Mouse (Mus musculus): ENCODE results near the gene Csk. TPM values are rescaled to one million over a fixed set of nuclear protein-coding genes. Genes with fewer than 3 reads are reported as not detected.

The Csk gene
- not detected in 2 replicates for polyA plus RNA-seq (2012; ENCODE audit: insufficient read depth, insufficient read length, low replicate concordance, missing spikeins)

DNA sequence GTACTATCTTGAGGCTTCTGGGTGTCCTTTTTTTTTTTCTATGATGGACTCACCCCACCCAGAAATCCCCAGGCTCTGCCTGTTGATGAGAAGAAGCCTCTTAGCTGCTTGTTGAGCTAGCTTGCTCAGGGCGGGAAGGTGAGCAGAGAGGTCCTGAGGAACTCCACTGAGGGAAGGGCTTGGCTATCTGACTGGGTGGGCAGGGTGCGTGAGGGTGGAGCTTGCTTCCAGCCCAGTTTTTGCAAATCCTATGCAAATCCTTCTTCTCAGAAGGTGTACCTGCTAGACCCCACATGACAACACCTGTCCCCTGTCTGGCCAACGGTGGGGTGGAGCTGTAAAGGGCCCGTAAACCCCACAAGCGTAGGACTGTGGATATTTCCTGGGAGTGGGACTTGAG, at the start of gene Csk:
Gene Csk, minus strand, starts transcription at position 349 of the 400 bp plus-strand sequence.
- TF ChIP-seq POLR2A (IDR thresholded peaks at IDR 0.05; ENCODE audit: insufficient read depth, low read depth, low read length) (no peak), CTCF (IDR thresholded peaks at IDR 0.05; ENCODE audit: insufficient read depth, low read depth, low read length) (no peak)
- H3K4me3 ChIP-seq (ENCODE audit: insufficient read depth, low read depth, low read length): no peak within 1 kb of the TSS
- H3K4me1 ChIP-seq (ENCODE audit: control insufficient read depth, insufficient read depth, low read length): peaks cover 13% of the 10 kb centered on the region
- no peak within 1 kb of the TSS for H3K27ac ChIP-seq (ENCODE audit: insufficient read depth, low read depth, low read length)
- 79% methylated on average over 5 of the region's 5 CpGs for whole genome bisulfite sequencing

- Histone ChIP-seq H3K4me1 (ENCODE audit: control insufficient read depth, insufficient read depth, low read length) (peaks cover 11% of the 10 kb centered on the region), H3K4me3 (ENCODE audit: insufficient read depth, low read depth, low read length) (no peak overlapping the region), H3K27ac (ENCODE audit: insufficient read depth, low read depth, low read length) (no peak overlapping the region)
- WGBS: 68% methylated on average over 1 of the region's 1 CpGs
- no peak for TF ChIP-seq POLR2A (IDR thresholded peaks at IDR 0.05; ENCODE audit: insufficient read depth, low read depth, low read length)
- TF ChIP-seq CTCF (IDR thresholded peaks at IDR 0.05; ENCODE audit: insufficient read depth, low read depth, low read length): no peak
These were observed 45.2 kb upstream of the Csk start for GRCm38 (mm10) chr9:57698466-57699150.

GRCm38 (mm10) chr9:57697380-57697779, 43.9 kb upstream of the Csk start:
- no peak for TF ChIP-seq CTCF (IDR thresholded peaks at IDR 0.05; ENCODE audit: insufficient read depth, low read depth, low read length)
- no peak for TF ChIP-seq POLR2A (IDR thresholded peaks at IDR 0.05; ENCODE audit: insufficient read depth, low read depth, low read length)
- WGBS: 38% methylated on average over 4 of the region's 4 CpGs
- no peak overlapping the region for H3K27ac ChIP-seq (ENCODE audit: insufficient read depth, low read depth, low read length)
- peaks cover 11% of the 10 kb centered on the region for H3K4me1 ChIP-seq (ENCODE audit: control insufficient read depth, insufficient read depth, low read length)
- H3K4me3 ChIP-seq (ENCODE audit: insufficient read depth, low read depth, low read length): no peak overlapping the region

DNA sequence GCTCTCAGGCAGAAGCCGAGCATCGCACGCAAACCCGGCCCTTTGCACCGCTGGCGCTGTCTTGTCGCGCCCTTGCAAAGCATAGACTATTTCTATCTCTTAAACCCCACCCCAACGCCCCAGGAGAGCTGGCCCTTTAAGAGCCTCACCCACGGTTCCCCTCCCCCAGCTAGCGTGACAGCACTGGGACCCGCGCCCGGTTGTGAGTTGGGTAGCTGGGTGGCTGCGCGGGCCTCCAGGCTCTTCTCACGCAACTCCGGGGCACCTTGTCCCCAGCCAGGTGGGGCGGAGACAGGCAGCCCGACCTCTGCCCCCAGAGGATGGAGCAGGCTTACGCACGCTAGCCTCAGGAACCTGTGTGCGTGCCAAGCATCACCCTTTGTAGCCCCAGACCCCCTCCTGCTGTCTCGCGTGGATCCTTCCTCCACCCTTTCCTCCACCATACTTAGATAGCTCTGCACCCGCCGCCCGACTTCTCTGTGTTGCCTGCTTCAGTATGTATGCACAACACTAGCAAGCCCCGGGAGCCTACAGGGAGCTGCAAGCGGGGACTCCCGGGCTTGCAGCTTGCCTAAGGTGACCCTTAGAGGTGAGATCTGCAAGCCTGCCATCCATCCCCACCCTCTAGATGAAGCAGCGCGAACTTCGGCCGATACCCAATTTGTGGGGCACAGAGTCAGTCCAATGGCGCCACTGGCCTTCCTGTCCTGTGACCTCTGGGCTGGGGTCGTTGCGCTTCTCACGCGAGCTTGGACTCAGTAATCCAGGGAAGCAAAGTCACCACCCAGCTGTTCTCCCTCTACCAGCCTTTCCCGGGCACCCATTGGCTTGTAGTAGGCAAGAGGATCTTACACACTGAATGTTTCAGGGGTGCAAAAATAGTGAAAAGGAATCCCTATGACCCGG, 43.2 kb upstream of the Csk start:
- 2% methylated on average over 42 of the region's 42 CpGs for WGBS
- TF ChIP-seq POLR2A (IDR thresholded peaks at IDR 0.05; ENCODE audit: insufficient read depth, low read depth, low read length) (no peak), CTCF (IDR thresholded peaks at IDR 0.05; ENCODE audit: insufficient read depth, low read depth, low read length) (no peak)
- no peak overlapping the region for H3K27ac ChIP-seq (ENCODE audit: insufficient read depth, low read depth, low read length)

DNA sequence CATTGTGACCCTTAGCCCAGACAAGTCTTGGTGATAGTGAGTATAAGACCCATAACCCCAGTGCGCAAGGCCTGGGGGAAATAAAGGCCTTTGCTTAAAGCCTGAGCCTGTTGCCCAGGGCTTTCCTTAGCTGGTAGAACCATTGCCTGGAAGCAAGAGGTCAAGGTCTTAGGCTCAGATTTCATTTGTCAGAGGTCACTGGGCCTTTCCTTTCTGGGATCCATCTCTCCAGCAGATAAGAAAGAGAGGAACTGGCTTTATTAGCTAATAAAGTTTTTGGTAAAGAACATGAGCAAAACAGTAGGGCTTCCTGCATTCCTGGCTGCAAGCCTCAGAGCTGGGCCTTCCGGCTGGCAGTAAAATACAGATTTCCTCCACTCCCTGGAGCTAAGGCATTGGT, 40.7 kb upstream of the Csk start:
- H3K4me1 ChIP-seq (ENCODE audit: control insufficient read depth, insufficient read depth, low read length): peaks cover 11% of the 10 kb centered on the region
- no peak overlapping the region for H3K4me3 ChIP-seq (ENCODE audit: insufficient read depth, low read depth, low read length)
- TF ChIP-seq POLR2A (IDR thresholded peaks at IDR 0.05; ENCODE audit: insufficient read depth, low read depth, low read length) (no peak), CTCF (IDR thresholded peaks at IDR 0.05; ENCODE audit: insufficient read depth, low read depth, low read length) (no peak)
- no peak overlapping the region for H3K27ac ChIP-seq (ENCODE audit: insufficient read depth, low read depth, low read length)
- WGBS: 92% methylated on average over 2 of the region's 2 CpGs

More for the DNA sequence above, 43.2 kb upstream of the Csk start:
- Histone ChIP-seq H3K4me3 (ENCODE audit: insufficient read depth, low read depth, low read length) (peak overlapping the region; percentile 52), H3K4me1 (ENCODE audit: control insufficient read depth, insufficient read depth, low read length) (peaks cover 11% of the 10 kb centered on the region)

DNA sequence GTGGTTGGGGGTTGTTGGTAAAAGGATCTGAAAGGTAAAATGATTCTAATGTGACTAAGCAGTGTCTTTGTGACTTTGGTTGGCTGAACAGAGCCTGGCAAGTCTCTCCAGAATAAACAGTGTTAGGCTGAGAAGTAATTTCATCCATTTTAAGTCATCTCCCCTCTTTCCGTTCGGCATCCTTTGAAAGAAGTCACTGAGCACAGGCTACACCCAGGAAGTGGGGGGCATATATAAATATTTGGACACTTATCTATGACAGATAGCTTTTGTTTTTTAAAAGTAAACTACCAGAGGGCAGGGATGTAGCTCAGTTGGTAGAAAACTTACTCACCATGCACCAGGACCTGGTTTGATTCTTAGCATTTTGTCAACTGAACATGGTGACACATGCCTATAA, 35.2 kb upstream of the Csk start:
- TF ChIP-seq CTCF (IDR thresholded peaks at IDR 0.05; ENCODE audit: insufficient read depth, low read depth, low read length): no peak
- no peak for TF ChIP-seq POLR2A (IDR thresholded peaks at IDR 0.05; ENCODE audit: insufficient read depth, low read depth, low read length)
- no peak overlapping the region for H3K27ac ChIP-seq (ENCODE audit: insufficient read depth, low read depth, low read length)
- H3K4me1 ChIP-seq (ENCODE audit: control insufficient read depth, insufficient read depth, low read length): no peaks in the 10 kb centered on the region
- H3K4me3 ChIP-seq (ENCODE audit: insufficient read depth, low read depth, low read length): no peak overlapping the region
- 87% methylated on average over 2 of the region's 2 CpGs for WGBS

DNA sequence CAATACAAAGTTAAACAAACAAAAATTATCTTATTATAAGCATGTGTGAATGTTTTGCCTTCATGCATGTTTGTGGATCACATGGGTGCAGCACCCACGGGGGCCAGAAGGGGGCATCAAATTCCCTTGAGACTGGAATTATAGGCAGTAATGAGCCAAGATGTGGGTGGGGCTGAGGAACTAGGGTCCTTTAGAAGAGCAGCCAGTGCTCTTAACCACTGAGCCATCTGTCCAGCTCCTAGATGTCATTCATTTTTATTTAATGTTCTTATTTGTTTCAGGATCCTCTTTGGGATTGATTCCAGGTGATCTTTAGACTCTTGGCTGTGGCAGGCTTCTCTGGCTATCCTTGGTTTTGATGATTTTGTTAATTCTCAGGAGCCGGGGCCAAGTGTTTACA, 34.7 kb upstream of the Csk start:
- no peak overlapping the region for H3K4me3 ChIP-seq (ENCODE audit: insufficient read depth, low read depth, low read length)
- WGBS: 56% methylated on average over 2 of the region's 2 CpGs
- no peaks in the 10 kb centered on the region for H3K4me1 ChIP-seq (ENCODE audit: control insufficient read depth, insufficient read depth, low read length)
- TF ChIP-seq POLR2A (IDR thresholded peaks at IDR 0.05; ENCODE audit: insufficient read depth, low read depth, low read length) (no peak), CTCF (IDR thresholded peaks at IDR 0.05; ENCODE audit: insufficient read depth, low read depth, low read length) (no peak)
- no peak overlapping the region for H3K27ac ChIP-seq (ENCODE audit: insufficient read depth, low read depth, low read length)

DNA sequence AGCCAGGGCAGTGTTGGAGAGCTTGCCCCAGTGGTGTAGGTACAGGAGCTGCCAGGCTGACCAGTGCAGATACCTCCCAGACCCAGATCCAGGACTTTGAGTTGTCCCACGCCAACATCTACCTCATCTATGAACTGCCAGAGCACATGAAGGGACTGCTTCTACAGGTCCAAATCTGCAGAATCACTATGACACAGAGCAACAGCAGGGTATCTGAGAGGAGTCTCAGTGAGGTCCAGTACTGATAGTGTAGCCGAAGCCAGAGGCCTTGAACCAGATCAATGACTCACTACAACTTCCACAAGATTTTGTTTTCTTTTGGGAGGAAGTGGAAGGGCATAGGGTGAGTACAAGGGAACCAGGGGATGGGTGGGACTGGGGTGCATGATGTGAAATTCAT, 34.3 kb upstream of the Csk start, which contains the start of gene Cyp1a1:
Gene Cyp1a1, plus strand, starts transcription at position 178 of the 400 bp plus-strand sequence.
- no peaks in the 10 kb centered on the region for H3K4me1 ChIP-seq (ENCODE audit: control insufficient read depth, insufficient read depth, low read length)
- TF ChIP-seq POLR2A (IDR thresholded peaks at IDR 0.05; ENCODE audit: insufficient read depth, low read depth, low read length) (no peak), CTCF (IDR thresholded peaks at IDR 0.05; ENCODE audit: insufficient read depth, low read depth, low read length) (no peak)
- WGBS: 86% methylated on average over 2 of the region's 2 CpGs

GRCm38 (mm10) chr9:57686011-57686410, 32.6 kb upstream of the Csk start:
- 91% methylated on average over 5 of the region's 5 CpGs for WGBS
- no peaks in the 10 kb centered on the region for H3K4me1 ChIP-seq (ENCODE audit: control insufficient read depth, insufficient read depth, low read length)
- H3K4me3 ChIP-seq (ENCODE audit: insufficient read depth, low read depth, low read length): no peak overlapping the region
- no peak for TF ChIP-seq POLR2A (IDR thresholded peaks at IDR 0.05; ENCODE audit: insufficient read depth, low read depth, low read length)
- no peak for TF ChIP-seq CTCF (IDR thresholded peaks at IDR 0.05; ENCODE audit: insufficient read depth, low read depth, low read length)
- H3K27ac ChIP-seq (ENCODE audit: insufficient read depth, low read depth, low read length): no peak overlapping the region

More for the DNA sequence above, 34.3 kb upstream of the Csk start, which contains the start of gene Cyp1a1:
- Histone ChIP-seq H3K4me3 (ENCODE audit: insufficient read depth, low read depth, low read length) (no peak within 1 kb of the TSS), H3K27ac (ENCODE audit: insufficient read depth, low read depth, low read length) (no peak within 1 kb of the TSS)
